29 mouse cellular contexts compared by ENCODE assay signal in genomic region chr13:101863602-101864001, GRCm38 (mm10).
DNase-seq lines count a peak whose midpoint lies in the region; ATAC-seq and TF ChIP-seq lines count a peak whose summit lies in the region.
"Had no signal": no experiment of that assay in that cellular context is flagged by ENCODE, and none has a peak within 500 bp of the region (broad histone marks: within the 10 kb centered on the region; RNA-seq: fewer than 3 reads in every experiment).

No protein-coding gene starts in this region.

- ATAC-seq in G1E (ENCODE audit: extremely low read depth, insufficient number of reproducible peaks, low FRiP score, poor library complexity, severe bottlenecking) = peak; percentile 22; the same call in 1 of the 2 replicates
- ATAC-seq in liver, embryonic 12.5 days = peak; percentile 91
- no peak for ATAC-seq in liver, postnatal 0 days
- no peak for ATAC-seq in forebrain, embryonic 11.5 days (replicated peaks; ENCODE audit: low FRiP score)
- ATAC-seq in stomach, postnatal 0 days (ENCODE audit: low FRiP score, low TSS enrichment) = no peak
- ATAC-seq: activated CD4-positive, CD25-positive, alpha-beta regulatory T cell, adult 4 months; forebrain, embryonic 15.5 days; midbrain, embryonic 16.5 days had no signal

- H3K9me3 ChIP-seq in G1E (replicated peaks) = peaks cover 14% of the 10 kb centered on the region
- H3K9me3 ChIP-seq in liver, embryonic 12.5 days (replicated peaks) = no peaks in the 10 kb centered on the region
- H3K9me3 ChIP-seq in liver, postnatal 0 days (ENCODE audit: low read length) = no peaks in the 10 kb centered on the region
- H3K9me3 ChIP-seq in forebrain, embryonic 11.5 days (ENCODE audit: control insufficient read depth, low read length) = no peaks in the 10 kb centered on the region
- no peaks in the 10 kb centered on the region for H3K9me3 ChIP-seq in stomach, postnatal 0 days (ENCODE audit: control insufficient read depth, low read length)
- H3K9me3 ChIP-seq: embryonic facial prominence, embryonic 12.5 days; forebrain, embryonic 15.5 days; heart, embryonic 12.5 days had no signal

- peaks cover 17% of the 10 kb centered on the region for H3K27me3 ChIP-seq in G1E (ENCODE audit: insufficient read depth, low read length)
- no peaks in the 10 kb centered on the region for H3K27me3 ChIP-seq in liver, embryonic 12.5 days (replicated peaks)
- no peaks in the 10 kb centered on the region for H3K27me3 ChIP-seq in liver, postnatal 0 days (ENCODE audit: insufficient read depth, low read length)
- no peaks in the 10 kb centered on the region for H3K27me3 ChIP-seq in forebrain, embryonic 11.5 days (ENCODE audit: control insufficient read depth, insufficient read depth, low read length)
- H3K27me3 ChIP-seq in stomach, postnatal 0 days (ENCODE audit: control insufficient read depth, insufficient read depth, low read length) = no peaks in the 10 kb centered on the region
- H3K27me3 ChIP-seq: embryonic facial prominence, embryonic 12.5 days; forebrain, embryonic 15.5 days; heart, embryonic 12.5 days had no signal

- H3K4me3 ChIP-seq in G1E (ENCODE audit: low read depth, low read length) = no peak overlapping the region
- H3K4me3 ChIP-seq in liver, embryonic 12.5 days = no peak overlapping the region
- no peak overlapping the region for H3K4me3 ChIP-seq in liver, postnatal 0 days (ENCODE audit: low read depth, low read length)
- no peak overlapping the region for H3K4me3 ChIP-seq in forebrain, embryonic 11.5 days (ENCODE audit: low read depth, low read length)
- H3K4me3 ChIP-seq in stomach, postnatal 0 days (ENCODE audit: low read depth, low read length) = no peak overlapping the region
- H3K4me3 ChIP-seq: embryonic facial prominence, embryonic 12.5 days; forebrain, embryonic 15.5 days; gastrocnemius, adult 2 months; heart, adult 2 months; heart, embryonic 12.5 days; layer of hippocampus, adult 2 months; left cerebral cortex, adult 2 months had no signal

- peaks cover 7% of the 10 kb centered on the region; the same call in 1 of the 2 replicates for H3K4me1 ChIP-seq in G1E (ENCODE audit: insufficient read depth, low read depth, low read length)
- peaks cover 24% of the 10 kb centered on the region for H3K4me1 ChIP-seq in liver, embryonic 12.5 days
- peaks cover 6% of the 10 kb centered on the region for H3K4me1 ChIP-seq in liver, postnatal 0 days (ENCODE audit: insufficient read depth)
- H3K4me1 ChIP-seq in forebrain, embryonic 11.5 days (replicated peaks; ENCODE audit: control insufficient read depth, insufficient read depth, low read length) = no peaks in the 10 kb centered on the region
- no peaks in the 10 kb centered on the region for H3K4me1 ChIP-seq in stomach, postnatal 0 days (replicated peaks; ENCODE audit: control insufficient read depth, insufficient read depth)
- H3K4me1 ChIP-seq: forebrain, embryonic 15.5 days had no signal

- TF ChIP-seq CTCF in G1E (IDR thresholded peaks at IDR 0.05; ENCODE audit: low read depth, low read length) = no peak
- no peak for TF ChIP-seq CTCF in liver, postnatal 0 days (IDR thresholded peaks at IDR 0.05; ENCODE audit: low read depth)
- no peak for TF ChIP-seq CTCF in stomach, postnatal 0 days (IDR thresholded peaks at IDR 0.05; ENCODE audit: low read depth)

- no peak overlapping the region for H3K27ac ChIP-seq in liver, embryonic 12.5 days
- no peak overlapping the region for H3K27ac ChIP-seq in liver, postnatal 0 days (ENCODE audit: low read depth)
- H3K27ac ChIP-seq in forebrain, embryonic 11.5 days (ENCODE audit: low read depth, low read length) = no peak overlapping the region
- H3K27ac ChIP-seq in stomach, postnatal 0 days (replicated peaks) = no peak overlapping the region
- H3K27ac ChIP-seq: embryonic facial prominence, embryonic 12.5 days; forebrain, embryonic 15.5 days; gastrocnemius, adult 2 months; heart, adult 2 months; hindbrain, embryonic 14.5 days; layer of hippocampus, adult 2 months; left cerebral cortex, adult 2 months had no signal

- no peaks in the 10 kb centered on the region for H3K36me3 ChIP-seq in G1E (replicated peaks)
- no peaks in the 10 kb centered on the region for H3K36me3 ChIP-seq in liver, embryonic 12.5 days
- no peaks in the 10 kb centered on the region for H3K36me3 ChIP-seq in liver, postnatal 0 days (replicated peaks; ENCODE audit: insufficient read depth, low read length)
- H3K36me3 ChIP-seq in forebrain, embryonic 11.5 days (ENCODE audit: control insufficient read depth, insufficient read depth, low read length) = no peaks in the 10 kb centered on the region
- no peaks in the 10 kb centered on the region for H3K36me3 ChIP-seq in stomach, postnatal 0 days (ENCODE audit: control insufficient read depth, insufficient read depth, low read length)
- H3K36me3 ChIP-seq: embryonic facial prominence, embryonic 12.5 days; forebrain, embryonic 15.5 days; heart, embryonic 12.5 days had no signal

- no peak for DNase-seq in G1E (ENCODE audit: low spot score)
- DNase-seq in c-Kit-positive CD71-positive TER-119-negative erythroid progenitor cells, embryonic 14.5 days (ENCODE audit: low read depth) = peak; percentile 67
- no peak for DNase-seq in liver, postnatal 0 days
- no peak for DNase-seq in forebrain, embryonic 11.5 days (ENCODE audit: low spot score)
- DNase-seq in stomach, postnatal 0 days (ENCODE audit: low spot score) = no peak
- no peak for DNase-seq in ovary, postnatal 10 days (ENCODE audit: low spot score)
- DNase-seq: adrenal gland, adult 8-10 months; cerebellum, adult 2 months; cerebellum, postnatal 25 days; gastrocnemius, adult 2 months; heart, adult 2 months; kidney, adult 11 months; kidney, postnatal 36 days; left cerebral cortex, postnatal 4 days; lung, embryonic 14.5 days; lung, postnatal 14 days; right cerebral cortex, adult 18-20 months; right cerebral cortex, postnatal 4 days; thymus, postnatal 4 days had no signal

- peak; percentile 81 for TF ChIP-seq EP300 in liver, postnatal 0 days (IDR thresholded peaks at IDR 0.05; ENCODE audit: low read depth)
- no peak for TF ChIP-seq EP300 in stomach, postnatal 0 days (optimal IDR thresholded peaks at IDR 0.05)

- WGBS in liver, embryonic 12.5 days (ENCODE audit: insufficient replicate concordance) = 22% methylated on average over 2 of the region's 2 CpGs
- WGBS in liver, postnatal 0 days (ENCODE audit: insufficient replicate concordance) = 45% methylated on average over 2 of the region's 2 CpGs
- 72% methylated on average over 2 of the region's 2 CpGs for WGBS in forebrain, embryonic 11.5 days
- 88% methylated on average over 2 of the region's 2 CpGs for WGBS in stomach, postnatal 0 days

- H3K9ac ChIP-seq in liver, embryonic 12.5 days = no peak overlapping the region
- H3K9ac ChIP-seq in liver, postnatal 0 days (replicated peaks) = no peak overlapping the region
- no peak overlapping the region for H3K9ac ChIP-seq in forebrain, embryonic 11.5 days (ENCODE audit: low read length)
- no peak overlapping the region for H3K9ac ChIP-seq in stomach, postnatal 0 days (ENCODE audit: low read length)
- H3K9ac ChIP-seq: embryonic facial prominence, embryonic 12.5 days; forebrain, embryonic 15.5 days; heart, embryonic 12.5 days; hindbrain, embryonic 14.5 days; lung, embryonic 14.5 days had no signal

- peak overlapping the region; percentile 32; the same call in 1 of the 2 replicates for H3K4me2 ChIP-seq in liver, embryonic 12.5 days
- no peak overlapping the region for H3K4me2 ChIP-seq in liver, postnatal 0 days (ENCODE audit: low read depth, low read length)
- no peak overlapping the region for H3K4me2 ChIP-seq in forebrain, embryonic 11.5 days (ENCODE audit: low read depth, low read length, severe bottlenecking)
- H3K4me2 ChIP-seq in stomach, postnatal 0 days (replicated peaks; ENCODE audit: low read depth) = no peak overlapping the region
- H3K4me2 ChIP-seq: embryonic facial prominence, embryonic 12.5 days; forebrain, embryonic 15.5 days; heart, embryonic 12.5 days; hindbrain, embryonic 14.5 days; lung, embryonic 14.5 days; midbrain, embryonic 11.5 days had no signal

Comparison
In these comparisons a context has a peak if more than half of its experiments do, and no peak if none do; other contexts are left out.
1. ATAC-seq: peak in G1E (single experiment) and liver, embryonic 12.5 days (single experiment); none in liver, postnatal 0 days (single experiment), forebrain, embryonic 11.5 days (single experiment) and stomach, postnatal 0 days (single experiment).